Mouse (Mus musculus): ENCODE results near the gene Mrto4. TPM values are rescaled to one million over a fixed set of nuclear protein-coding genes. Genes with fewer than 3 reads are reported as not detected.

Mrto4 gene
- polyA plus RNA-seq, 1 experiment from 2014 or later = 77.3 TPM

DNA sequence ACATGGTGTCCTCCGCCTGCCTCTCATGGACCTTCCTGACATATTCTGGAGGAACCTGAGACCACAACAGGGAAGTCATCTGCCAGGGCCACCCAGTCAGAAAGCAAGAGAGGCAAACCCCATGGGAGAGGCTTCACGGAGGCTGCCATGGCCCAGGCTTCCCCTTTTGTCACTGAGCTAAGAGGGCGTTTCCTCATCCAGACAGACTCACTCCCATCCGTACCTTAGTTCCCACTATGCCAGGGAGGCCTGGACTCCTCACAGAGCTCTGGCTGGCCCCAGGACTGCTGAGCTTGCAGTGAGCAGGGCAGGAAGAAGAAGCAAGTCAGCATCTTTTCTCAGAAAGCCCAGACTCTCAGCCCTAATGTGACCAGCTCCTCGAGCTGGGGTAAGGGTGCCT lies 44.5 kb downstream of the Mrto4 start:
- H3K9ac ChIP-seq (replicated peaks) = no peak overlapping the region
- no peak overlapping the region for H3K27ac ChIP-seq (replicated peaks)
- no peaks in the 10 kb centered on the region for H3K9me3 ChIP-seq (replicated peaks)
- peaks cover 16% of the 10 kb centered on the region for H3K36me3 ChIP-seq
- 88% methylated on average over 5 of the region's 5 CpGs for WGBS
- no peak overlapping the region for H3K4me2 ChIP-seq
- ATAC-seq (ENCODE audit: low FRiP score) = no peak
- H3K4me1 ChIP-seq = peaks cover 35% of the 10 kb centered on the region
- H3K27me3 ChIP-seq (replicated peaks) = no peaks in the 10 kb centered on the region
- H3K4me3 ChIP-seq (replicated peaks) = no peak overlapping the region

DNA sequence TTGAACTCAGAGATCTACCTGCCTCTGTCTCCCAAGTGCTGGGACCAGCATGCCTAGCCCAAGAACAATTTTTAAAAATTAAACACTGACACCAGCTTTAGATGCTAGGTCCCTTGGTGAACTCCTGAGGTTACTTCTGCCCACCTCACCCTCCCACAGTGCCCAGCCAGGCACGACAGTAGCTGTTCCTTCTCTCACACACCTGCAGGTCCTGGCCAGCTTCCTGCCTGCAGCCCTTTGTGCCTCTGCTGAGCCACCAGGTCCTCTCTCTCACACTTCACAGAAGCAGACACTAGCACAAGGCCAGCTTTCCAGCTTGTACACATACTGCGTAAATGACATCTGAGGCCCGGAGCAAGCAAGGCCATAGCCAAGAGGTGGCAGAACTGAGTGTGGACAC lies 46.9 kb downstream of the Mrto4 start:
- no peak overlapping the region for H3K4me2 ChIP-seq
- no peak overlapping the region for H3K9ac ChIP-seq (replicated peaks)
- H3K36me3 ChIP-seq = peaks cover 23% of the 10 kb centered on the region
- peaks cover 18% of the 10 kb centered on the region for H3K4me1 ChIP-seq
- 95% methylated on average over 3 of the region's 3 CpGs for WGBS
- no peaks in the 10 kb centered on the region for H3K9me3 ChIP-seq (replicated peaks)
- no peak overlapping the region for H3K27ac ChIP-seq (replicated peaks)
- H3K4me3 ChIP-seq (replicated peaks) = no peak overlapping the region
- no peak for ATAC-seq (ENCODE audit: low FRiP score)
- no peaks in the 10 kb centered on the region for H3K27me3 ChIP-seq (replicated peaks)

GRCm38 (mm10) chr4:139302241-139302640 lies 50.1 kb downstream of the Mrto4 start:
- Histone ChIP-seq H3K9ac (replicated peaks) (no peak overlapping the region), H3K4me2 (no peak overlapping the region), H3K4me1 (no peaks in the 10 kb centered on the region), H3K27me3 (replicated peaks) (no peaks in the 10 kb centered on the region), H3K27ac (replicated peaks) (no peak overlapping the region), H3K9me3 (replicated peaks) (no peaks in the 10 kb centered on the region), H3K36me3 (peaks cover 47% of the 10 kb centered on the region), H3K4me3 (replicated peaks) (no peak overlapping the region)
- ATAC-seq (ENCODE audit: low FRiP score) = no peak
- 69% methylated on average over 5 of the region's 5 CpGs for WGBS

- Histone ChIP-seq H3K9ac (replicated peaks) (no peak overlapping the region), H3K27me3 (replicated peaks) (no peaks in the 10 kb centered on the region), H3K4me2 (no peak overlapping the region), H3K4me1 (no peaks in the 10 kb centered on the region), H3K9me3 (replicated peaks) (no peaks in the 10 kb centered on the region), H3K36me3 (peaks cover 47% of the 10 kb centered on the region), H3K4me3 (replicated peaks) (no peak overlapping the region), H3K27ac (replicated peaks) (no peak overlapping the region)
- 94% methylated on average over 8 of the region's 8 CpGs for WGBS
- no peak for ATAC-seq (ENCODE audit: low FRiP score)
Observed at GRCm38 (mm10) chr4:139301780-139302179, 50.6 kb downstream of the Mrto4 start.

DNA sequence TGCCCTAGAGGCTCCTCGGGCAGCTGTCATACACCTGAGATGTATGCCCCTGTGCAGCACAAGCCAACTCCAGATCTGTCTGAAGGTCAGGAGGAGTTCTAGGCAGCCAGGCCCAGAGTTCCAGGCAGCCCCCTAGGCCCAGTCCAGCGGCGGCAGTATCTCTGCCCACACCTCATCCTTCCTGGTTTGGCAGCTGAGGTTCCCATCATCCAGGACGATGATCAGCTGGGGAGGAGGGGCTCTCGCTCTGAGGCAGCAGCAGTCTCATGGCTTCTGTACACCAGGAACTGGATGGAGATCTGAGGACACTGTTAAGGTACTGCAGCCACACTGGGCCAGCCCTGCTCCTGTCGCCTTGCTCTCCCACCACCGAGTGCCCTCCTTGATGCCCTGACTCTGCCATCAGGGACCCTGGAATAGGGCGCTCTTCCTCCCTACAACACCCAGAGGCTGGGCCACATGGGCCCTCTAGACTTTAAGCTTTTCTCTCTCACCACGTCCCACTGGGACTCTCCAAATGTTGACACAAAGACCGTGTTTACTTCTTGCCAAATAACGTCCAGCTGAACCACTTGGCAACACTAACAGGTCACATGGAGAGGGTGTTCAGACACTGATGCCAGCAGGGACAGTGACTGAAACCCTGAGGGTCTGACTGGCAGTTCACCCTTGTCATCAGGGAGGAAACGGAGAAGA lies 53.6 kb downstream of the Mrto4 start:
- Histone ChIP-seq H3K4me2 (no peak overlapping the region), H3K9me3 (replicated peaks) (no peaks in the 10 kb centered on the region), H3K4me3 (replicated peaks) (no peak overlapping the region), H3K4me1 (no peaks in the 10 kb centered on the region), H3K27me3 (replicated peaks) (no peaks in the 10 kb centered on the region), H3K27ac (replicated peaks) (no peak overlapping the region), H3K36me3 (peaks cover 31% of the 10 kb centered on the region), H3K9ac (replicated peaks) (no peak overlapping the region)
- WGBS = 85% methylated on average over 12 of the region's 12 CpGs
- ATAC-seq (ENCODE audit: low FRiP score) = no peak

- WGBS = 88% methylated on average over 4 of the region's 4 CpGs
- Histone ChIP-seq H3K27me3 (replicated peaks) (no peaks in the 10 kb centered on the region), H3K27ac (replicated peaks) (no peak overlapping the region), H3K4me1 (no peaks in the 10 kb centered on the region), H3K4me2 (no peak overlapping the region), H3K36me3 (peaks cover 31% of the 10 kb centered on the region), H3K4me3 (replicated peaks) (no peak overlapping the region), H3K9ac (replicated peaks) (no peak overlapping the region), H3K9me3 (replicated peaks) (no peaks in the 10 kb centered on the region)
- no peak for ATAC-seq (ENCODE audit: low FRiP score)
Observed at GRCm38 (mm10) chr4:139297566-139297965, 54.8 kb downstream of the Mrto4 start.

Small RNAs within 50 kb of the gene (microRNA-seq; reads per million reads assigned to microRNA genes)
- gene Gm24245 (2.1 reads per million, percentile 6 among the genes with 10 or more reads in this experiment), gene Gm25732 (not detected)

Other genes with a start within 250 kb of the Mrto4 start
- gene Minos1, start 221.5 kb downstream of the Mrto4 start, polyA plus RNA-seq (2015; fragmentation: Nextera tagmentation; extraction: Ambion mirVana) = 440 and 466 TPM in 2 replicates
- 323 and 359 TPM in 2 replicates for gene Capzb, start 159.7 kb downstream of the Mrto4 start, polyA plus RNA-seq (2015; fragmentation: Nextera tagmentation; extraction: Ambion mirVana)
- 14.0 and 14.1 TPM in 2 replicates for gene Pqlc2, start 41.9 kb downstream of the Mrto4 start, polyA plus RNA-seq (2015; fragmentation: Nextera tagmentation; extraction: Ambion mirVana)
- gene Akr7a5, start 41.8 kb downstream of the Mrto4 start, polyA plus RNA-seq (2015; fragmentation: Nextera tagmentation; extraction: Ambion mirVana) = 64.4 and 78.1 TPM in 2 replicates
- gene Emc1, start within 50 bp of the Mrto4 start, polyA plus RNA-seq (2015; fragmentation: Nextera tagmentation; extraction: Ambion mirVana) = 41.2 and 43.9 TPM in 2 replicates
- 79.0 and 82.5 TPM in 2 replicates for gene Ubr4, start within 50 bp of the Mrto4 start, polyA plus RNA-seq (2015; fragmentation: Nextera tagmentation; extraction: Ambion mirVana)
- 4.5 and 5.2 TPM in 2 replicates for gene Iffo2, start 178.0 kb upstream of the Mrto4 start, polyA plus RNA-seq (2015; fragmentation: Nextera tagmentation; extraction: Ambion mirVana)

All from neural tube, embryonic 15.5 days (tissue).